8 mouse cellular contexts compared by ENCODE assay signal in genomic region chr15:97813452-97814204, GRCm38 (mm10). TPM values are rescaled to one million over a fixed set of nuclear protein-coding genes. Genes with fewer than 3 reads are reported as not detected.
DNase-seq lines count a peak whose midpoint lies in the region; ATAC-seq lines count a peak whose summit lies in the region.

No protein-coding gene starts in this region.

- H3K9ac ChIP-seq in hindbrain, embryonic 11.5 days (ENCODE audit: low read depth, low read length): no peak overlapping the region
- H3K9ac ChIP-seq in embryonic facial prominence, embryonic 15.5 days: peak overlapping the region; percentile 1; the same call in 1 of the 2 replicates
- no peak overlapping the region for H3K9ac ChIP-seq in hindbrain, embryonic 12.5 days
- H3K9ac ChIP-seq in limb, embryonic 15.5 days: no peak overlapping the region
- H3K9ac ChIP-seq in liver, embryonic 12.5 days: no peak overlapping the region

- peaks cover 50% of the 10 kb centered on the region for H3K4me1 ChIP-seq in hindbrain, embryonic 10.5 days (replicated peaks)
- 0 out of 2 replicates have a peak, but pooled peaks cover 2% of the 10 kb centered on the region for H3K4me1 ChIP-seq in hindbrain, embryonic 11.5 days (replicated peaks; ENCODE audit: control insufficient read depth, insufficient read depth, low read length)
- peaks cover 44% of the 10 kb centered on the region for H3K4me1 ChIP-seq in embryonic facial prominence, embryonic 15.5 days
- peaks cover 30% of the 10 kb centered on the region for H3K4me1 ChIP-seq in hindbrain, embryonic 12.5 days
- peaks cover 43% of the 10 kb centered on the region for H3K4me1 ChIP-seq in limb, embryonic 15.5 days
- H3K4me1 ChIP-seq in liver, embryonic 12.5 days: peaks cover 24% of the 10 kb centered on the region

- H3K4me2 ChIP-seq in hindbrain, embryonic 11.5 days (replicated peaks; ENCODE audit: low read depth, low read length): no peak overlapping the region
- no peak overlapping the region for H3K4me2 ChIP-seq in embryonic facial prominence, embryonic 15.5 days (replicated peaks)
- no peak overlapping the region for H3K4me2 ChIP-seq in hindbrain, embryonic 12.5 days (replicated peaks)
- H3K4me2 ChIP-seq in limb, embryonic 15.5 days: no peak overlapping the region
- no peak overlapping the region for H3K4me2 ChIP-seq in liver, embryonic 12.5 days

- no peaks in the 10 kb centered on the region for H3K9me3 ChIP-seq in hindbrain, embryonic 10.5 days
- H3K9me3 ChIP-seq in hindbrain, embryonic 11.5 days (ENCODE audit: control insufficient read depth, low read length): no peaks in the 10 kb centered on the region
- H3K9me3 ChIP-seq in embryonic facial prominence, embryonic 15.5 days (replicated peaks): no peaks in the 10 kb centered on the region
- no peaks in the 10 kb centered on the region for H3K9me3 ChIP-seq in hindbrain, embryonic 12.5 days (replicated peaks)
- H3K9me3 ChIP-seq in limb, embryonic 15.5 days: no peaks in the 10 kb centered on the region
- no peaks in the 10 kb centered on the region for H3K9me3 ChIP-seq in liver, embryonic 12.5 days (replicated peaks)

- no peak overlapping the region for H3K4me3 ChIP-seq in hindbrain, embryonic 10.5 days
- no peak overlapping the region for H3K4me3 ChIP-seq in hindbrain, embryonic 11.5 days (ENCODE audit: low read depth, low read length)
- H3K4me3 ChIP-seq in embryonic facial prominence, embryonic 15.5 days (replicated peaks): no peak overlapping the region
- H3K4me3 ChIP-seq in hindbrain, embryonic 12.5 days: no peak overlapping the region
- H3K4me3 ChIP-seq in limb, embryonic 15.5 days: no peak overlapping the region
- no peak overlapping the region for H3K4me3 ChIP-seq in liver, embryonic 12.5 days

- H3K27ac ChIP-seq in hindbrain, embryonic 10.5 days: peak overlapping the region; percentile 70
- no peak overlapping the region for H3K27ac ChIP-seq in hindbrain, embryonic 11.5 days (ENCODE audit: low read depth, low read length)
- H3K27ac ChIP-seq in embryonic facial prominence, embryonic 15.5 days (replicated peaks): peak overlapping the region; percentile 60
- H3K27ac ChIP-seq in hindbrain, embryonic 12.5 days: peak overlapping the region; percentile 26; the same call in 1 of the 2 replicates
- peak overlapping the region; percentile 54 for H3K27ac ChIP-seq in limb, embryonic 15.5 days
- H3K27ac ChIP-seq in liver, embryonic 12.5 days: no peak overlapping the region

- 55% methylated on average over 21 of the region's 21 CpGs for WGBS in hindbrain, embryonic 10.5 days
- WGBS in hindbrain, embryonic 11.5 days: 51% methylated on average over 21 of the region's 21 CpGs
- 56% methylated on average over 21 of the region's 21 CpGs for WGBS in embryonic facial prominence, embryonic 15.5 days
- 59% methylated on average over 21 of the region's 21 CpGs for WGBS in hindbrain, embryonic 12.5 days
- WGBS in limb, embryonic 15.5 days: 57% methylated on average over 21 of the region's 21 CpGs
- WGBS in liver, embryonic 12.5 days (ENCODE audit: insufficient replicate concordance): 71% methylated on average over 21 of the region's 21 CpGs

- peaks cover 50% of the 10 kb centered on the region for H3K36me3 ChIP-seq in hindbrain, embryonic 10.5 days
- no peaks in the 10 kb centered on the region; the same call in 1 of the 2 replicates for H3K36me3 ChIP-seq in hindbrain, embryonic 11.5 days (ENCODE audit: control insufficient read depth, insufficient read depth, low read length)
- H3K36me3 ChIP-seq in embryonic facial prominence, embryonic 15.5 days: peaks cover 26% of the 10 kb centered on the region
- peaks cover 22% of the 10 kb centered on the region for H3K36me3 ChIP-seq in hindbrain, embryonic 12.5 days
- H3K36me3 ChIP-seq in limb, embryonic 15.5 days: peaks cover 26% of the 10 kb centered on the region
- H3K36me3 ChIP-seq in liver, embryonic 12.5 days: peaks cover 34% of the 10 kb centered on the region

- no peaks in the 10 kb centered on the region for H3K27me3 ChIP-seq in hindbrain, embryonic 10.5 days (ENCODE audit: insufficient read depth, poor library complexity, severe bottlenecking)
- no peaks in the 10 kb centered on the region for H3K27me3 ChIP-seq in hindbrain, embryonic 11.5 days (ENCODE audit: control insufficient read depth, insufficient read depth, low read length)
- H3K27me3 ChIP-seq in embryonic facial prominence, embryonic 15.5 days: no peaks in the 10 kb centered on the region
- no peaks in the 10 kb centered on the region for H3K27me3 ChIP-seq in hindbrain, embryonic 12.5 days
- H3K27me3 ChIP-seq in limb, embryonic 15.5 days: no peaks in the 10 kb centered on the region
- H3K27me3 ChIP-seq in liver, embryonic 12.5 days (replicated peaks): no peaks in the 10 kb centered on the region

- DNase-seq in hindbrain, embryonic 10.5 days (ENCODE audit: low spot score): no peak
- DNase-seq in hindbrain, embryonic 11.5 days (ENCODE audit: low spot score): no peak
- no peak for DNase-seq in thymus, adult 18-20 months
- DNase-seq in liver: no peak

- no peak for ATAC-seq in hindbrain, embryonic 11.5 days (ENCODE audit: low FRiP score)
- no peak for ATAC-seq in embryonic facial prominence, embryonic 15.5 days (ENCODE audit: insufficient number of reproducible peaks, low FRiP score, low TSS enrichment, low read depth)
- no peak for ATAC-seq in hindbrain, embryonic 12.5 days (ENCODE audit: low FRiP score)
- no peak for ATAC-seq in limb, embryonic 15.5 days (ENCODE audit: insufficient number of reproducible peaks, low FRiP score, low TSS enrichment, low read depth)
- no peak for ATAC-seq in liver, embryonic 12.5 days

RNA-seq across cellular contexts. Expression of gene Hdac7, which starts 30.7 kb away (rescaled TPM):
- polyA plus RNA-seq in hindbrain, embryonic 10.5 days (2016; fragmentation: Nextera tagmentation; extraction: Ambion mirVana): 25.7 and 32.7 TPM in 2 replicates
- polyA plus RNA-seq in hindbrain, embryonic 11.5 days (2014; fragmentation: Nextera tagmentation; extraction: Ambion mirVana): 17.9 and 19.4 TPM in 2 replicates
- polyA plus RNA-seq in embryonic facial prominence, embryonic 15.5 days (2015; fragmentation: Nextera tagmentation; extraction: Ambion mirVana): 37.6 and 37.9 TPM in 2 replicates
- 26.7 and 29.1 TPM in 2 replicates for polyA plus RNA-seq in hindbrain, embryonic 12.5 days (2016; fragmentation: Nextera tagmentation; extraction: Ambion mirVana)
- polyA plus RNA-seq in limb, embryonic 15.5 days (2015; fragmentation: Nextera tagmentation; extraction: Ambion mirVana): 33.5 and 34.1 TPM in 2 replicates
- polyA plus RNA-seq in liver, embryonic 12.5 days (2016; fragmentation: Nextera tagmentation; extraction: Ambion mirVana): 14.0 and 14.3 TPM in 2 replicates

RNA-seq across cellular contexts. Expression of gene Slc48a1, which starts 35.3 kb away (rescaled TPM):
- 28.8 and 31.3 TPM in 2 replicates for polyA plus RNA-seq in hindbrain, embryonic 10.5 days (2016; fragmentation: Nextera tagmentation; extraction: Ambion mirVana)
- 28.1 and 28.4 TPM in 2 replicates for polyA plus RNA-seq in hindbrain, embryonic 11.5 days (2014; fragmentation: Nextera tagmentation; extraction: Ambion mirVana)
- polyA plus RNA-seq in embryonic facial prominence, embryonic 15.5 days (2015; fragmentation: Nextera tagmentation; extraction: Ambion mirVana): 51.2 and 52.7 TPM in 2 replicates
- 41.6 and 43.3 TPM in 2 replicates for polyA plus RNA-seq in hindbrain, embryonic 12.5 days (2016; fragmentation: Nextera tagmentation; extraction: Ambion mirVana)
- 58.7 and 59.0 TPM in 2 replicates for polyA plus RNA-seq in limb, embryonic 15.5 days (2015; fragmentation: Nextera tagmentation; extraction: Ambion mirVana)
- polyA plus RNA-seq in liver, embryonic 12.5 days (2016; fragmentation: Nextera tagmentation; extraction: Ambion mirVana): 83.8 and 88.7 TPM in 2 replicates

RNA-seq across cellular contexts. Expression of gene Rapgef3, which starts 45.9 kb away (rescaled TPM):
- polyA plus RNA-seq in hindbrain, embryonic 10.5 days (2016; fragmentation: Nextera tagmentation; extraction: Ambion mirVana): 6.2 and 6.7 TPM in 2 replicates
- 3.6 and 4.0 TPM in 2 replicates for polyA plus RNA-seq in hindbrain, embryonic 11.5 days (2014; fragmentation: Nextera tagmentation; extraction: Ambion mirVana)
- 11.8 and 12.9 TPM in 2 replicates for polyA plus RNA-seq in embryonic facial prominence, embryonic 15.5 days (2015; fragmentation: Nextera tagmentation; extraction: Ambion mirVana)
- 9.1 and 10.7 TPM in 2 replicates for polyA plus RNA-seq in hindbrain, embryonic 12.5 days (2016; fragmentation: Nextera tagmentation; extraction: Ambion mirVana)
- 9.8 and 10.7 TPM in 2 replicates for polyA plus RNA-seq in limb, embryonic 15.5 days (2015; fragmentation: Nextera tagmentation; extraction: Ambion mirVana)
- polyA plus RNA-seq in liver, embryonic 12.5 days (2016; fragmentation: Nextera tagmentation; extraction: Ambion mirVana): 3.5 and 3.9 TPM in 2 replicates

Comparison
In these comparisons a context has a peak if more than half of its experiments do, and no peak if none do; other contexts are left out.
1. H3K27ac ChIP-seq: peak in hindbrain, embryonic 10.5 days (single experiment), embryonic facial prominence, embryonic 15.5 days (single experiment), hindbrain, embryonic 12.5 days (single experiment) and limb, embryonic 15.5 days (single experiment); none in hindbrain, embryonic 11.5 days (single experiment) and liver, embryonic 12.5 days (single experiment).